Mouse (Mus musculus) erythroblast, adult 5-6 weeks (primary cell): ENCODE measurements around the gene Sae1. TPM values are rescaled to one million over a fixed set of nuclear protein-coding genes. Genes with fewer than 3 reads are reported as not detected.
A peak's percentile ranks its signal among the peaks of the same experiment; 100 is the strongest.
"Not testable (repeated sequence)": the region's sequence is repeated elsewhere in the genome, so short reads cannot be mapped to it uniquely, and the experiment has no call there.

Source experiments
- ATAC-seq: replicated peaks from 2 replicates; pipeline ENCODE4 v1.8.0; 2016; ENCODE audit warnings: moderate number of reproducible peaks, mild to moderate bottlenecking, moderate TSS enrichment, inconsistent platforms; ENCODE audit not compliant: poor library complexity, low FRiP score, severe bottlenecking
- total RNA-seq, 2 experiments: library from RNA; stranded (forward) in 1 of 2; stranded (reverse) in 1 of 2; fragments of 150-400 nt in 1 of 2; fragments of 200-764, 138-1000 nt in 1 of 2; gene quantifications; 2 replicates each; pipeline versions ENCODE4 v1.2.3 to v1.2.4; 2015 to 2017; ENCODE audit warnings: low replicate concordance in 2 of 2

Sae1 gene
- total RNA-seq, 2 experiments from 2014 or later, result 19.4 to 61.9 TPM

- ATAC-seq, result peak; percentile 52
Measured at GRCm38 (mm10) chr7:16313481-16314220, 74.0 kb downstream of the Sae1 start.

GRCm38 (mm10) chr7:16312672-16313311 lies 74.8 kb downstream of the Sae1 start:
- ATAC-seq, result 0 out of 2 replicates have a peak, but pooled peaks have one; percentile 13

GRCm38 (mm10) chr7:16312011-16312671 lies 75.5 kb downstream of the Sae1 start:
- ATAC-seq, result no peak

- no peak for ATAC-seq
Measured at GRCm38 (mm10) chr7:16311453-16312004, 76.1 kb downstream of the Sae1 start.

- peak; percentile 9; the same call in 1 of the 2 replicates for ATAC-seq
Measured at GRCm38 (mm10) chr7:16310521-16311452, 76.8 kb downstream of the Sae1 start.

- ATAC-seq, result peak; percentile 61
Measured at GRCm38 (mm10) chr7:16310020-16310520, 77.5 kb downstream of the Sae1 start.

- ATAC-seq, result peak; percentile 56
Measured at GRCm38 (mm10) chr7:16309318-16310019, 78.1 kb downstream of the Sae1 start.

GRCm38 (mm10) chr7:16308555-16309317 lies 78.9 kb downstream of the Sae1 start:
- ATAC-seq, result no peak; the same call in 1 of the 2 replicates

- not testable (repeated sequence) for ATAC-seq
Measured at GRCm38 (mm10) chr7:16308093-16308492, 79.5 kb downstream of the Sae1 start, which contains the start of gene Bbc3. TSS of gene Bbc3 (plus strand) at chr7:16308393.

- not testable (repeated sequence) for ATAC-seq
Measured at GRCm38 (mm10) chr7:16307141-16307540, 80.5 kb downstream of the Sae1 start.

- no peak for ATAC-seq
Measured at GRCm38 (mm10) chr7:16299419-16300035, 88.1 kb downstream of the Sae1 start.

GRCm38 (mm10) chr7:16298927-16299326 lies 88.7 kb downstream of the Sae1 start:
- no peak for ATAC-seq

- ATAC-seq, result no peak
Measured at GRCm38 (mm10) chr7:16297616-16298015, 90.0 kb downstream of the Sae1 start.

- ATAC-seq, result peak; percentile 71
Measured at GRCm38 (mm10) chr7:16296766-16297390, 90.7 kb downstream of the Sae1 start.

GRCm38 (mm10) chr7:16296146-16296545 lies 91.5 kb downstream of the Sae1 start:
- peak; percentile 50 for ATAC-seq

GRCm38 (mm10) chr7:16295321-16295900 lies 92.2 kb downstream of the Sae1 start:
- ATAC-seq, result peak; percentile 73
